Mouse (Mus musculus): ENCODE results near the gene Nxph3. TPM values are rescaled to one million over a fixed set of nuclear protein-coding genes. Genes with fewer than 3 reads are reported as not detected.

Gene Nxph3
- polyA plus RNA-seq, 1 experiment from 2014 or later = not detected

GRCm38 (mm10) chr11:95513461-95514297 lies 691 bp downstream of the Nxph3 start:
- ATAC-seq (peak; percentile 7; the same call in 1 of the 2 replicates), DNase-seq (no peak)
- H3K9ac ChIP-seq (replicated peaks) = no peak overlapping the region
- H3K4me1 ChIP-seq (ENCODE audit: insufficient read depth) = peaks cover 13% of the 10 kb centered on the region
- H3K4me3 ChIP-seq (ENCODE audit: low read depth, low read length) = peak overlapping the region; percentile 50
- peaks cover 50% of the 10 kb centered on the region for H3K27me3 ChIP-seq (ENCODE audit: insufficient read depth, low read length)
- TF ChIP-seq CTCF (IDR thresholded peaks at IDR 0.05; ENCODE audit: low read depth) = no peak
- no peak for TF ChIP-seq EP300 (IDR thresholded peaks at IDR 0.05; ENCODE audit: low read depth)
- no peak overlapping the region for H3K27ac ChIP-seq (ENCODE audit: low read depth)
- WGBS (ENCODE audit: insufficient replicate concordance) = 2% methylated on average over 64 of the region's 66 CpGs
- H3K36me3 ChIP-seq (replicated peaks; ENCODE audit: insufficient read depth, low read length) = no peaks in the 10 kb centered on the region
- no peaks in the 10 kb centered on the region for H3K9me3 ChIP-seq (ENCODE audit: low read length)
- peak overlapping the region; percentile 79 for H3K4me2 ChIP-seq (ENCODE audit: low read depth, low read length)

- DNase-seq (no peak), ATAC-seq (no peak)
- H3K9me3 ChIP-seq (ENCODE audit: low read length) = no peaks in the 10 kb centered on the region
- H3K27ac ChIP-seq (ENCODE audit: low read depth) = no peak overlapping the region
- no peak overlapping the region for H3K4me3 ChIP-seq (ENCODE audit: low read depth, low read length)
- H3K27me3 ChIP-seq (ENCODE audit: insufficient read depth, low read length) = peaks cover 53% of the 10 kb centered on the region
- WGBS (ENCODE audit: insufficient replicate concordance) = 66% methylated on average over 6 of the region's 6 CpGs
- no peak overlapping the region for H3K9ac ChIP-seq (replicated peaks)
- peaks cover 13% of the 10 kb centered on the region for H3K4me1 ChIP-seq (ENCODE audit: insufficient read depth)
- no peaks in the 10 kb centered on the region for H3K36me3 ChIP-seq (replicated peaks; ENCODE audit: insufficient read depth, low read length)
- no peak overlapping the region for H3K4me2 ChIP-seq (ENCODE audit: low read depth, low read length)
- no peak for TF ChIP-seq CTCF (IDR thresholded peaks at IDR 0.05; ENCODE audit: low read depth)
- no peak for TF ChIP-seq EP300 (IDR thresholded peaks at IDR 0.05; ENCODE audit: low read depth)
These were observed 2.0 kb downstream of the Nxph3 start for GRCm38 (mm10) chr11:95512383-95512782.

- no peaks in the 10 kb centered on the region for H3K36me3 ChIP-seq (replicated peaks; ENCODE audit: insufficient read depth, low read length)
- no peak overlapping the region for H3K9ac ChIP-seq (replicated peaks)
- ATAC-seq (no peak), DNase-seq (no peak)
- H3K27ac ChIP-seq (ENCODE audit: low read depth) = no peak overlapping the region
- H3K27me3 ChIP-seq (ENCODE audit: insufficient read depth, low read length) = peaks cover 48% of the 10 kb centered on the region
- H3K4me3 ChIP-seq (ENCODE audit: low read depth, low read length) = no peak overlapping the region
- H3K9me3 ChIP-seq (ENCODE audit: low read length) = no peaks in the 10 kb centered on the region
- WGBS (ENCODE audit: insufficient replicate concordance) = 70% methylated on average over 1 of the region's 1 CpGs
- TF ChIP-seq CTCF (IDR thresholded peaks at IDR 0.05; ENCODE audit: low read depth) = no peak
- no peak for TF ChIP-seq EP300 (IDR thresholded peaks at IDR 0.05; ENCODE audit: low read depth)
- H3K4me1 ChIP-seq (ENCODE audit: insufficient read depth) = peaks cover 13% of the 10 kb centered on the region
- no peak overlapping the region for H3K4me2 ChIP-seq (ENCODE audit: low read depth, low read length)
These were observed 2.5 kb downstream of the Nxph3 start for GRCm38 (mm10) chr11:95511919-95512318.

GRCm38 (mm10) chr11:95510631-95511030 lies 3.7 kb downstream of the Nxph3 start:
- Histone ChIP-seq H3K4me3 (ENCODE audit: low read depth, low read length) (no peak overlapping the region), H3K36me3 (replicated peaks; ENCODE audit: insufficient read depth, low read length) (no peaks in the 10 kb centered on the region), H3K27ac (ENCODE audit: low read depth) (no peak overlapping the region), H3K4me1 (ENCODE audit: insufficient read depth) (peaks cover 13% of the 10 kb centered on the region), H3K9ac (replicated peaks) (no peak overlapping the region), H3K9me3 (ENCODE audit: low read length) (no peaks in the 10 kb centered on the region), H3K4me2 (ENCODE audit: low read depth, low read length) (no peak overlapping the region), H3K27me3 (ENCODE audit: insufficient read depth, low read length) (peaks cover 37% of the 10 kb centered on the region)
- ATAC-seq = no peak
- 82% methylated on average over 12 of the region's 12 CpGs for WGBS (ENCODE audit: insufficient replicate concordance)
- DNase-seq = no peak
- TF ChIP-seq CTCF (IDR thresholded peaks at IDR 0.05; ENCODE audit: low read depth) (no peak), EP300 (IDR thresholded peaks at IDR 0.05; ENCODE audit: low read depth) (no peak)

- WGBS (ENCODE audit: insufficient replicate concordance) = 58% methylated on average over 6 of the region's 6 CpGs
- ATAC-seq = no peak
- peaks cover 23% of the 10 kb centered on the region for H3K27me3 ChIP-seq (ENCODE audit: insufficient read depth, low read length)
- H3K4me3 ChIP-seq (ENCODE audit: low read depth, low read length) = no peak overlapping the region
- no peaks in the 10 kb centered on the region for H3K36me3 ChIP-seq (replicated peaks; ENCODE audit: insufficient read depth, low read length)
- no peak overlapping the region for H3K9ac ChIP-seq (replicated peaks)
- H3K27ac ChIP-seq (ENCODE audit: low read depth) = no peak overlapping the region
- DNase-seq = no peak
- no peaks in the 10 kb centered on the region for H3K9me3 ChIP-seq (ENCODE audit: low read length)
- TF ChIP-seq EP300 (IDR thresholded peaks at IDR 0.05; ENCODE audit: low read depth) (no peak), CTCF (IDR thresholded peaks at IDR 0.05; ENCODE audit: low read depth) (peak; percentile 59)
- H3K4me1 ChIP-seq (ENCODE audit: insufficient read depth) = peaks cover 7% of the 10 kb centered on the region; the same call in 1 of the 2 replicates
- H3K4me2 ChIP-seq (ENCODE audit: low read depth, low read length) = no peak overlapping the region
These were observed 5.1 kb downstream of the Nxph3 start for GRCm38 (mm10) chr11:95509126-95509717.

GRCm38 (mm10) chr11:95508211-95508926 lies 6.0 kb downstream of the Nxph3 start:
- Histone ChIP-seq H3K27me3 (ENCODE audit: insufficient read depth, low read length) (peaks cover 14% of the 10 kb centered on the region), H3K4me3 (ENCODE audit: low read depth, low read length) (no peak overlapping the region), H3K27ac (ENCODE audit: low read depth) (no peak overlapping the region), H3K36me3 (replicated peaks; ENCODE audit: insufficient read depth, low read length) (no peaks in the 10 kb centered on the region), H3K4me1 (ENCODE audit: insufficient read depth) (no peaks in the 10 kb centered on the region), H3K4me2 (ENCODE audit: low read depth, low read length) (no peak overlapping the region), H3K9me3 (ENCODE audit: low read length) (no peaks in the 10 kb centered on the region), H3K9ac (replicated peaks) (no peak overlapping the region)
- 52% methylated on average over 13 of the region's 13 CpGs for WGBS (ENCODE audit: insufficient replicate concordance)
- no peak for TF ChIP-seq EP300 (IDR thresholded peaks at IDR 0.05; ENCODE audit: low read depth)
- TF ChIP-seq CTCF (IDR thresholded peaks at IDR 0.05; ENCODE audit: low read depth) = no peak
- DNase-seq (no peak), ATAC-seq (no peak)

All from liver, postnatal 0 days (tissue).